Mouse (Mus musculus): ENCODE results near the gene Ugdh. TPM values are rescaled to one million over a fixed set of nuclear protein-coding genes. Genes with fewer than 3 reads are reported as not detected.

Ugdh gene
- polyA plus RNA-seq, 1 experiment from 2014 or later = 118 TPM

GRCm38 (mm10) chr5:65429441-65429840 lies 6.3 kb downstream of the Ugdh start:
- no peak overlapping the region for H3K27ac ChIP-seq (ENCODE audit: low read depth)
- DNase-seq = no peak
- peaks cover 23% of the 10 kb centered on the region; the same call in 1 of the 2 replicates for H3K36me3 ChIP-seq (ENCODE audit: insufficient read depth)
- ATAC-seq (ENCODE audit: insufficient read depth) = no peak
- no peaks in the 10 kb centered on the region for H3K4me1 ChIP-seq (ENCODE audit: insufficient read depth)
- WGBS = 87% methylated on average over 5 of the region's 5 CpGs
- H3K9ac ChIP-seq = no peak overlapping the region
- no peak overlapping the region for H3K4me3 ChIP-seq (ENCODE audit: low read depth, low read length)
- H3K27me3 ChIP-seq (ENCODE audit: insufficient read depth, low read length) = no peaks in the 10 kb centered on the region
- H3K9me3 ChIP-seq (ENCODE audit: low read depth, low read length) = no peaks in the 10 kb centered on the region
- TF ChIP-seq CTCF (IDR thresholded peaks at IDR 0.05; ENCODE audit: low read depth) = no peak
- H3K4me2 ChIP-seq = no peak overlapping the region

GRCm38 (mm10) chr5:65428321-65428720 lies 7.4 kb downstream of the Ugdh start:
- Histone ChIP-seq H3K4me2 (no peak overlapping the region), H3K27ac (ENCODE audit: low read depth) (no peak overlapping the region), H3K9me3 (ENCODE audit: low read depth, low read length) (no peaks in the 10 kb centered on the region), H3K4me1 (ENCODE audit: insufficient read depth) (no peaks in the 10 kb centered on the region), H3K36me3 (ENCODE audit: insufficient read depth) (peaks cover 33% of the 10 kb centered on the region; the same call in 1 of the 2 replicates), H3K27me3 (ENCODE audit: insufficient read depth, low read length) (no peaks in the 10 kb centered on the region), H3K9ac (no peak overlapping the region), H3K4me3 (ENCODE audit: low read depth, low read length) (no peak overlapping the region)
- ATAC-seq (ENCODE audit: insufficient read depth) (no peak), DNase-seq (no peak)
- no peak for TF ChIP-seq CTCF (IDR thresholded peaks at IDR 0.05; ENCODE audit: low read depth)
- 45% methylated on average over 4 of the region's 4 CpGs for WGBS

GRCm38 (mm10) chr5:65425251-65425650 lies 10.5 kb downstream of the Ugdh start:
- Histone ChIP-seq H3K27me3 (ENCODE audit: insufficient read depth, low read length) (no peaks in the 10 kb centered on the region), H3K9ac (no peak overlapping the region), H3K36me3 (ENCODE audit: insufficient read depth) (peaks cover 56% of the 10 kb centered on the region), H3K4me1 (ENCODE audit: insufficient read depth) (no peaks in the 10 kb centered on the region), H3K9me3 (ENCODE audit: low read depth, low read length) (no peaks in the 10 kb centered on the region), H3K4me2 (no peak overlapping the region), H3K27ac (ENCODE audit: low read depth) (no peak overlapping the region), H3K4me3 (ENCODE audit: low read depth, low read length) (no peak overlapping the region)
- WGBS = 79% methylated on average over 5 of the region's 5 CpGs
- ATAC-seq (ENCODE audit: insufficient read depth) (no peak), DNase-seq (no peak)
- no peak for TF ChIP-seq CTCF (IDR thresholded peaks at IDR 0.05; ENCODE audit: low read depth)

- H3K9me3 ChIP-seq (ENCODE audit: low read depth, low read length) = no peaks in the 10 kb centered on the region
- no peak overlapping the region for H3K9ac ChIP-seq
- no peak overlapping the region for H3K4me3 ChIP-seq (ENCODE audit: low read depth, low read length)
- peaks cover 63% of the 10 kb centered on the region for H3K36me3 ChIP-seq (ENCODE audit: insufficient read depth)
- H3K4me1 ChIP-seq (ENCODE audit: insufficient read depth) = no peaks in the 10 kb centered on the region
- ATAC-seq (ENCODE audit: insufficient read depth) (no peak), DNase-seq (no peak)
- no peak overlapping the region for H3K4me2 ChIP-seq
- no peak overlapping the region for H3K27ac ChIP-seq (ENCODE audit: low read depth)
- TF ChIP-seq CTCF (IDR thresholded peaks at IDR 0.05; ENCODE audit: low read depth) = no peak
- WGBS = 70% methylated on average over 6 of the region's 6 CpGs
- H3K27me3 ChIP-seq (ENCODE audit: insufficient read depth, low read length) = no peaks in the 10 kb centered on the region
Observed at GRCm38 (mm10) chr5:65424215-65424614, 11.5 kb downstream of the Ugdh start.

- 91% methylated on average over 8 of the region's 8 CpGs for WGBS
- Histone ChIP-seq H3K27ac (ENCODE audit: low read depth) (no peak overlapping the region), H3K4me2 (no peak overlapping the region), H3K9me3 (ENCODE audit: low read depth, low read length) (no peaks in the 10 kb centered on the region), H3K4me3 (ENCODE audit: low read depth, low read length) (no peak overlapping the region), H3K4me1 (ENCODE audit: insufficient read depth) (no peaks in the 10 kb centered on the region), H3K9ac (no peak overlapping the region), H3K27me3 (ENCODE audit: insufficient read depth, low read length) (no peaks in the 10 kb centered on the region), H3K36me3 (ENCODE audit: insufficient read depth) (peaks cover 74% of the 10 kb centered on the region)
- ATAC-seq (ENCODE audit: insufficient read depth) = no peak
- no peak for TF ChIP-seq CTCF (IDR thresholded peaks at IDR 0.05; ENCODE audit: low read depth)
- DNase-seq = no peak
Observed at GRCm38 (mm10) chr5:65422803-65423202, 12.9 kb downstream of the Ugdh start.

- no peak overlapping the region for H3K27ac ChIP-seq (ENCODE audit: low read depth)
- 75% methylated on average over 6 of the region's 6 CpGs for WGBS
Observed at GRCm38 (mm10) chr5:65420822-65421221, 14.9 kb downstream of the Ugdh start.

GRCm38 (mm10) chr5:65419136-65419535 lies 16.6 kb downstream of the Ugdh start:
- Histone ChIP-seq H3K36me3 (ENCODE audit: insufficient read depth) (peaks cover 70% of the 10 kb centered on the region), H3K4me1 (ENCODE audit: insufficient read depth) (no peaks in the 10 kb centered on the region)
- WGBS = 79% methylated on average over 10 of the region's 10 CpGs

More at GRCm38 (mm10) chr5:65420822-65421221, 14.9 kb downstream of the Ugdh start:
- Histone ChIP-seq H3K4me1 (ENCODE audit: insufficient read depth) (no peaks in the 10 kb centered on the region), H3K9ac (no peak overlapping the region), H3K36me3 (ENCODE audit: insufficient read depth) (peaks cover 78% of the 10 kb centered on the region), H3K4me3 (ENCODE audit: low read depth, low read length) (no peak overlapping the region), H3K27me3 (ENCODE audit: insufficient read depth, low read length) (no peaks in the 10 kb centered on the region), H3K4me2 (no peak overlapping the region), H3K9me3 (ENCODE audit: low read depth, low read length) (no peaks in the 10 kb centered on the region)
- DNase-seq = no peak
- TF ChIP-seq CTCF (IDR thresholded peaks at IDR 0.05; ENCODE audit: low read depth) = no peak
- no peak for ATAC-seq (ENCODE audit: insufficient read depth)

More at GRCm38 (mm10) chr5:65419136-65419535, 16.6 kb downstream of the Ugdh start:
- DNase-seq (no peak), ATAC-seq (ENCODE audit: insufficient read depth) (no peak)
- Histone ChIP-seq H3K9ac (no peak overlapping the region), H3K27me3 (ENCODE audit: insufficient read depth, low read length) (no peaks in the 10 kb centered on the region), H3K9me3 (ENCODE audit: low read depth, low read length) (no peaks in the 10 kb centered on the region), H3K4me3 (ENCODE audit: low read depth, low read length) (no peak overlapping the region), H3K4me2 (no peak overlapping the region), H3K27ac (ENCODE audit: low read depth) (no peak overlapping the region)
- TF ChIP-seq CTCF (IDR thresholded peaks at IDR 0.05; ENCODE audit: low read depth) = no peak

Data from lung, embryonic 14.5 days (tissue).